Mouse (Mus musculus): ENCODE measurements around the gene Ogfod3.

The Ogfod3 gene

DNA sequence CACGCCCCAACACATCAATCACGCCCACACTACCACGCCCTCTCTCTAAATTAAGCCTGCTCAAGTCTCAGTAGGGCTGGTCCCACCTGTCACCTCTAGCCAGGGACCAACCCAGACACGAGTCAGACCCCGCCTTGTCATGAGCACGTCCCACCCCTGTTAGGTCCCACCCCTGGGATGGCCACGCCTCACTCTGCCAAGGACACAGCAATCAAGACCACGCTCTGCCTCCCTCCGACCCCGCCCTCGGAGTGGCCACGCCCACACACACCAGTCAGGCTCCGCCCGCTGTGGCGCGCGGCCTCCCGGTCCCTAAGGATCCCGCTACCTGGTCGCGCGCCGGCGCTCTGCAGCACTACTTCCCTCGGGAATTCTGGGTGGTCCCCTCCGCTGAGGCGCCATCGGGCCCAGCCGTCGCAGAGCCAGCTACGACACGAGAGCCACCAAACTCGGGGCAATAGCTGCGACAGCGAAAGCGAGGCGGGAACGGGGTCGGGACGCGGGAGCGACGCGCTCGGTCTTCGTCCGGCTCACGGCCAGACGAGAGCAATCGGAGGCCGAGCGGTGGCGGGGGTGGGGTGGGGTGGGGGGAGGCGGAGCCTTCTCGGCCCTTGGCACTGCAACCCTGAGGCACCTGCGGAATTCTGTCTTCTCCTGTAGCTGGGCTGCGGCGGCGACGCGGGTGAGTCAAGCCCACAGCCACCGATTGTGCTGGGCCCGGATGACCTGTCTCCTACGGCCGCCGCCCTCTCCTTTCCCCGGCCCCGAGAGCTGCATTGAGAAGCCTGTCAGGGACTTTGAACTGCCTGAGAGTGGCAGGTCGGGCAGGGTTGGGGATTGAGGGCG, at the start of gene Ogfod3, which contains the start of gene Hexdc:
Ogfod3 (minus strand) TSS at position 551 of the 846 bp plus-strand sequence.
Hexdc (plus strand) TSS at position 273 of the 846 bp plus-strand sequence.
- peak; percentile 95 for DNase-seq (ENCODE audit: low read depth, low spot score)

DNA sequence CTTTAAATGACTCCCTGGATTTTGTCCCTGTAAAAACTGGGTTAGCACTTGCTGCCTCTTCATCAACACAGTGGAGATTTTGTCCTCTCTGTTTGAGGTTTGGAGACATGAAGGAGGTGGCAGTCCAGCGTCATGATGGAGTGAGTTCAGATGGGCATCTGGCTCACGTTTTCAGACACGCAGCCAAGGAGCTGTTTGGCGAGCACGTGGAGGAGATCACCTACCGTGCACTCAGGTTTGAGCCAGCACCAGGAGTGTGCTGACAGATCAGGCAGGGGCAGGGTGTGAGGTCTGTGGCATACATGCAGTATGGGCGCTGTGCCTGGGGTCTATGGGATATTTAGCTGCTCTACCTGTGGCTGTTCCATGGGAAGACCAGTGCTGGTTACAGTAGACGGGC, 45.7 kb upstream of the Ogfod3 start:
- no peak for DNase-seq (ENCODE audit: low read depth, low spot score)

DNA sequence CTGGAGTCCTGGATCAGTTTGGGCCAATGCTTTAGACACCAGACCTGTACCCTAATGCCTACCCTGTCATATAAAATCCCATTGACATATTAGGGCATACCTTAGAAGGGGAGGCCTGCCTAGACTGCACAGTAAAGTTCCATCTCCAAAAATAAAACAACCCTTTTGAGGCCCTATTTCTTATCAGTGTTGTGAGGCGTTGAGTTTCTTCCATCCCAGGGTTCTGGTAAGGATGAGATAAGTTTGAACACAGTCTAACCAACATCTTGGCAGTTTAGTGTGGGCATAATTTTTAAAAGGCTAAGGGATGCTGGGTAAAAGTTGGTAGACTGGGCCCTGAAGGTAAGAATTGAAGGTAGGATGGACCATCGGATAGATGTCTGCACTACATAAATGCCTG, 35.2 kb upstream of the Ogfod3 start:
- no peak for DNase-seq (ENCODE audit: low read depth, low spot score)

DNA sequence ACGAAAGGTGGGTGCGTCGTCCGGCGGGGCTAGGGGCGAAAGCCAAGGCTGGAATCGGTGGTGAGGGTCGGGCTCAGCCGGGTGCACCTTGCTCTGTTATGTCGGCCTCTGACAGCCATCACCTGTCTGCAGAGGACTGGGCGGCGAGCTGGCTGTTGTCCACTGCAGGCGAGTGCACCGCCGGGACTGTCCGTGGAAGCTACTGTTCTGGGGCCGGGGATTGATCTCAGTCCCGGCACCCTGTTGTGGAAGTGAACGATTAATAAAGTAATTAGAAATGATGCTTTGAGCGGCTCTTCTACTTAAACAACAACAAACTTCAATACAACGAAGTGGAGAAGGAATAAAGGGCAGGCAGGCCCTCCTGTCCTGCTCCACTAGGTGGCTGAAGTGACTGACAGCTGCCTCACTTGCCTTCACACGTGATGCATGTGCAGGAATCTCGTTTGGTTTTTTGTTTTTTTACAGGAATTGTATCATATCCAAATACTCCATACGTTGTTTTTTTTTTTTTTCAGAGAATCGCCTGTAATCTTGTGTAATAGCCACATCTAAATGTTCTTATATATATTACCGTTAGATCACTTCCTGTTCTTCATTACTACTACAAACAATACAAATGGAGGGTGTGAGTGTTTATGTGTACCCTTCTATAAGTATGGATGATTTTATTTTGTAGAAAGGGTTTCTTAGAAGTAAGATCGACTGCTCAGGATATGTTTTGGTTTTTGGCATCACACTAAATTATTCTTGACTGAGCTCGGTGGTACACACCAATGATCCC, 33.0 kb upstream of the Ogfod3 start:
- peak; percentile 74 for DNase-seq (ENCODE audit: low read depth, low spot score)

DNA sequence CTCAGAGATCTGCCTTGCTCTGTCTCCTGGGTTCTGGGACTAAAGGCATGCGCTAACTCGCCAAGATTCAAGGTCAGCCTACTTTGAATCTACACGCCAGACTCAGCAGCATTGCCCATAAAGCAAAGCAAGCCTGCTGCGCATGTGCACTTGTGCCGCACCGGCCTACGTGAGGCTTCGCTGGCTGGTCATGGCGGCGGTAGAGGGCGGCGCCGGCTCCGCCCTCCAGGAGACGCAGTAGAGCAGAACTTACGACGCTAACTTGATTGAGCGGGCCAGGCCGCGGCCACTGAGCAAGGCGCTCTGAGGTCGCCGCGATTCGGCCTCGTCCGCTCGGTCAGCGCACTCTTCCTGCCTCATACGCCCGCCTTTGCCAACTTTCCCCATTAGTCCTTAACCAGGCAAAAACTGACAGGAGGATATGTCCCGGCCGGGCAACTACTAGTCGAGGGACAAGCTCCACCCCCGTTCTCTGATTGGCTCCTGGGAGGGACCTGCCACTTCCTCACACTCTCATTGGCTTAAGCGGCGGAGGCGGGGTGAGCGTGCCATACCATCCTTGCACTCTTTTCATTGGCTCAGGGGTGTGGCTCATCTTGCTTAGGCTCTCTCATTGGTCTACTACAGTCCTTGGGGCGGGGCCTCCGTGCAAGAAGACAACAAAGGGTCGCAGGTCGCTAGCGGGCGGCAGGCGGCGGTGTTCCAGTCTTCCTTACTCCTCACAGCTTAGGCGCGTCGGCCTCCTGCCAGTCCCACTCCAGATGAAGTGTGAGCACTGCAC, 32.2 kb upstream of the Ogfod3 start, which contains the start of gene Narf:
Narf (plus strand) TSS at position 690 of the 781 bp plus-strand sequence.
- DNase-seq (ENCODE audit: low read depth, low spot score), result peak; percentile 99

- DNase-seq (ENCODE audit: low read depth, low spot score), result peak; percentile 69
Measured at GRCm38 (mm10) chr11:121235475-121236238, 31.1 kb upstream of the Ogfod3 start.

DNA sequence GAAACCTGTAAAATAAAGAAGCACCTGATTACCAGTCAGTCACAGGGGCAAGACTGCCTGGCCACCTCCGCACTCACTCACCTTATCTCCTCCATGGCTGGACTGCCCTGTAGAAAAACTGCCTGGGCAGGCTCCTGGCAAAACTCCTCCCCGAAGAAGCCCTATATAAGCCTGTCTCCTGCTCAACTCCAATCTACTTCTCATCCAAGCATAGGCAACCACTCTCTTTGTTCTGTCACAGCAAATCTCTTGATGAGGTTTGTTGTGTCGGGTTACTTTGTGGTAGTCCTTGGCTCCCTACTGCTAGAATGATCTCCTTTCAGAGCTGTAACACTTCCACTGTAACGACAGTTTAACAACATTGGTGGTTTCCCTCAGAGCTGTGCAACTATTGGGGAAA, 28.2 kb upstream of the Ogfod3 start:
- DNase-seq (ENCODE audit: low read depth, low spot score), result no peak

- DNase-seq (ENCODE audit: low read depth, low spot score), result no peak
Measured at GRCm38 (mm10) chr11:121231628-121232291, 27.2 kb upstream of the Ogfod3 start.

DNA sequence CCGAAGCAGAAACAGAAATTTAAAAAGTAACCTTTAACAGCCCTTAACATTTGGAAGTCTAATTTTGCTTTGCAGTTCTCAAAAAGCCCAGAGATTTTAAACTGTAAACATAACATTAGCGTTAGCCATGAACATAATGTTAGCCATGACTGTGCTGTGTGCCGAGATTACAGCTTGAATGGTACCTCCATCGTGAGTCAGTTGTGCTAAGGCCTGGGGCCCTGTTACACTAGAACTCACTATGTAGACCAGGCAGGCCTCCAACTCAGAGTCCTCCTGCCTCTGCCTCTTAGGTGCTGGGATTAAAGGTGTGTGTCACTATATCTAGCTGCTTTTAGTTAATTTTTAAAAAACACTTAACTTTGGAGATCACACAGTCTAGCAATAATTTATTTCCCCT, 26.7 kb upstream of the Ogfod3 start:
- DNase-seq (ENCODE audit: low read depth, low spot score), result no peak

DNA sequence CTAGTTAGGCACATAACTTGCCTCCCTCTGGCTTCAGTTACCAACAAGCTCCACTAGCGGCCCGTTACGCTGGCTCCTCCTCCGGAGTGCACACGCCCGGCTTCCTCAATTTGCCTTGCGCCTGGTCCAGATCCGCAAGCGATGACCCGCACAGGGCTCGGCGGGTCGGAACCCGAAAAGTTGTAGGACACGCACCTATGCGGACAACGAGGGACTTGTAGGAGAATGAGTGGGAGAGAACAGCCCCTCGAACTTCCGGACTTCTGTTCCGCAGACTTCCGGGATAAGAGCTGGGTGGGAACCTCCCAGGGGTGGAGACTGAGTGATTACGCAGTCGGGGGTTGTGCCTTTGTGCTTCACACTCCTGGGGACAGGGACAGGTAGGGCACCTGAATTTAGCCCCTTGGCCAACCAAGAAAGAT, 24.5 kb upstream of the Ogfod3 start, which contains the start of gene Cybc1:
Cybc1 (minus strand) TSS at position 305 of the 422 bp plus-strand sequence.
- peak; percentile 93 for DNase-seq (ENCODE audit: low read depth, low spot score)

DNA sequence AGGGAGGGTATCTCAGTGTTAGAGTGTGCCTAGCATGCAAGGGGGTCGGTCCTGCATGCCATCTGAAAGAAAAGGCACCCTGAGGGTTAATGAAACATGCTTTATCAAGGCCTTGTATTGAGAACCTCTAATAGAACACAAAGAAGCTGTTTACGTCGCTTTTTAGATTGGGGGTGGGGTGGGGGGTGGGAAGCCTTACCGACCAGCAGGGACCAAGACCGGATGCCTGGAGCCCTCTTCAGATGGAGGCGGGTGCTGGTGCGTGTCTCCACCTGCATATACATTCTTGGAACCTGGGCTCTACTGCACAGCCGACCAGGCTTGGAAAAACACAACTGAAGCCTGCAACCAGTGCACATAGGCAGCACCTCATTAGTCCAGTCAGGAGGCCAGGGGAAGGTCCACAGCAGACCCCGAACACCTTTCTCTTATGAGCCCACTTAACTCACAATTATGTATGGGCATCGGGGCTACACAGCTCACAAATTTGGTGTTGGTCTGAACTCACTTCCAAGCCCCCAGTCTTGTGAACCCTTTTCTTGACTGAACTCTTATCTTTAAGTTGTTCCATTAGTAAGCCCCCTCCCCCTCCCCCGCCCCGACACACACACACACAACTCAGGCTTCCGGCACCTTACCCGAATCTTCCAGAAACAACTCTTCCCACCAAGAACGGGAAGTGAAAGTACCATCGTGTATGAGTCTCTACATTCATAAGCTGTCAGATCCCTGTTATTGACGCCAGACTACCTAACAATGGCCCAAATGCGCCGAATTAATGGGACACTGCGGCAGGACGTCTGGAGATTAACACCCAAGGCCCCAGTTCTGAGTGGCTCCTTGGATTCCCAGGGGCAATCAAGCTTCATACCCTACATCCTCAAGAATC, 23.9 kb upstream of the Ogfod3 start:
- DNase-seq (ENCODE audit: low read depth, low spot score), result peak; percentile 65

GRCm38 (mm10) chr11:121221321-121222010, 17.0 kb upstream of the Ogfod3 start:
- DNase-seq (ENCODE audit: low read depth, low spot score), result no peak

GRCm38 (mm10) chr11:121220771-121221170, 16.3 kb upstream of the Ogfod3 start:
- no peak for DNase-seq (ENCODE audit: low read depth, low spot score)

DNA sequence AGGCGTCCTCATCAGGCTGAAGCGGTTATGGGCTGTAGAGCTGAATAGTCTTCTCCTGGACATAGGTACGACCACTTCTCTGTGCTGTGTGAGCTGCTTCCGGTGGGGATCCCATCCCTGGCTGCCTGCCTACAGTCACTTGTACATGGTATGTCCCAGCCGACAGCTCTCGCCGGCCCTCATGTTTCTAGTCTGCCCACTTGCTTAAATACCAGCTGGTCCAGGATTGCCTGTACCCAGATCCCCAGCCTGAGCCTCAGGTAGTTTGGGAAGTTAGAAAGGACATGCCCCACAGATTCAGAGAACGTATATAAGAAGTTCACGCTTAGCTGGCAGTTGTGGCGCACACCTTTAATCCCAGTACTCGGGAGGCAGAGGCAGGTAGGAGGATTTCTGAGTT, 15.3 kb upstream of the Ogfod3 start:
- DNase-seq (ENCODE audit: low read depth, low spot score), result no peak

- DNase-seq (ENCODE audit: low read depth, low spot score), result no peak
Measured at GRCm38 (mm10) chr11:121216831-121217230, 12.3 kb upstream of the Ogfod3 start.

- DNase-seq (ENCODE audit: low read depth, low spot score), result no peak
Measured at GRCm38 (mm10) chr11:121203859-121204160, 701 bp downstream of the Ogfod3 start.

DNA sequence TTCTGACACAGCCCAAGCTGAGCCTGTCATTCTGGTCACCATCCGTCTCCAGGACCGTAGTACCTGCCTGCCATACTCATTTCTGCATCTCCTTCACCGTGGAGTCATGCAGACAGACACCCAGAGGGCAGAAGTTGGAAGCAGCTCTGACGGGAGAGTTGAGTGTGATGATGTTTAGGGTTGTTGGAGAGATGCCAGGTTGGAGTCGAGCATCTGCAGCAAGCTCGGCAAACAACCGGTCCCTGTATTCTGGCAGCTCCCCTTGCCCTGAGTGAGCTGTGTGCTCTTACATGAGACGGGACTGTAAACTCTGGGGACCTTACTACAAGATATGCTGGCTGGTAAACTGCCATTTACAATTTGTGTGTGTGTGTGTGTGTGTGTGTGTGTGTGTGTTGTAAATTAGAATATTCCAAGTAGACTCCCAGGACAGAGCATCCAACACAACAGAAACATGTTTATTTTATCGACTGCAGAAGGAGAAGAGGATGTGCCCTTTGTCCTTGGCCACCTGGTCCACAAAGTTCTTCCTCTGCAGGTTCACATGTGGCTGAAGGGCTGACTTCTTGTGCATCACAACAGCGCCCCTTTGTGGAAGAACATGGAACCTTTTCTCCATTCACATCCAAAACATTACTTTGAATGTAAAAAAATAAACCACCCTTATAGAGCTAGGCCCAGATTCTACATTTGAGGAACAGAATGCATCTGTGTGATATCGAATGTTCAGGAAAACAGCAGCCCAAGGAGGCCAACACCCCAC, 2.9 kb downstream of the Ogfod3 start:
- DNase-seq (ENCODE audit: low read depth, low spot score), result peak; percentile 42

- no peak for DNase-seq (ENCODE audit: low read depth, low spot score)
Measured at GRCm38 (mm10) chr11:121200781-121201180, 3.7 kb downstream of the Ogfod3 start.
